Mouse (Mus musculus): Measurements from ENCODE around the gene Sft2d2. TPM values are rescaled to one million over a fixed set of nuclear protein-coding genes. Genes with fewer than 3 reads are reported as not detected.
A peak's percentile ranks its signal among the peaks of the same experiment; 100 is the strongest.

Sft2d2 gene
- polyA plus RNA-seq, 1 experiment from 2014 or later = 6.2 TPM

DNA sequence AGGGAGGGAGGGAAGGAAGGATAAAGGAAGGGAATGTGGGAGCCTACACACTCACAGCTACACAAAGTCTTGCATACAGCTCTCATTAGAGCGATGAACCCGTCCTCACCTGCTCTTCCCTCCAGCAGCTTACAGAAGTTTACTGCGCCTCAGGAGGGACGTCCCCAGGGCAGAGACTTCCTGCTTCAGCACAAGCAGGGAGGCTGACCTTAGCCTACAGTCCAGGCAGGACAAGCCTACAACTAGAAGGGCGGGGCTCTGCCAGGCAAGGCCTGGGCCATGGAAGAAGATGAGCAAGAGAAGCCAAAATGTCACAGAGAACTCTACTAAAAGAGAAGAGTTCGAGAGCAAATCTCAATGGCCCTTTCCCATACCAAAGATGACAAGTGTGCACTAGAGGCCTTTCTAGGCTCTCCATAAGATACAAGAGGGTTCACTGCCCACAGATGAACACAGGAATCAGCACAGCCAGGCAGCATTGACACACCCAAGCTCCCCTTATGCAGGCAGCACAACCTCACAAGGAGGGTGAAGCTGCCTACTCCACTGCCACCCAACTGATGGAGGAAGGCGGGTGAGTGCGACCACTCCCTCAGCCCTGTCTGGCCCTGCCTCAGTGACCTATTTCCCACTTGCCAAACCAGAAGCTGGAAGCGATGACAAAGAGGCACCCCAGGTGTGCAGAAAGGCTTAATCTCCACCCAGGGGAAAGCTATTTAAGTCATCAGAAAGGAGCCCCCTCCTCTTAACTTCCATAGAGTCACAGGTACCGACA lies 5.2 kb downstream of the Sft2d2 start:
- Histone ChIP-seq H3K27me3 (peaks cover 3% of the 10 kb centered on the region; the same call in 1 of the 2 replicates), H3K9ac (no peak overlapping the region), H3K4me3 (no peak overlapping the region), H3K9me3 (replicated peaks) (no peaks in the 10 kb centered on the region), H3K27ac (no peak overlapping the region), H3K36me3 (ENCODE audit: poor library complexity, severe bottlenecking) (no peaks in the 10 kb centered on the region), H3K4me1 (peaks cover 28% of the 10 kb centered on the region), H3K4me2 (no peak overlapping the region)
- WGBS = 73% methylated on average over 10 of the region's 10 CpGs
- no peak for ATAC-seq

- WGBS = 44% methylated on average over 5 of the region's 5 CpGs
- H3K27ac ChIP-seq = no peak overlapping the region
- peaks cover 25% of the 10 kb centered on the region for H3K4me1 ChIP-seq
- H3K27me3 ChIP-seq = no peaks in the 10 kb centered on the region
- H3K9ac ChIP-seq = no peak overlapping the region
- H3K4me3 ChIP-seq = no peak overlapping the region
- H3K4me2 ChIP-seq = no peak overlapping the region
- peak; percentile 52 for ATAC-seq
- H3K36me3 ChIP-seq (ENCODE audit: poor library complexity, severe bottlenecking) = no peaks in the 10 kb centered on the region
- H3K9me3 ChIP-seq (replicated peaks) = no peaks in the 10 kb centered on the region
Measured at GRCm38 (mm10) chr1:165187357-165187756, 6.9 kb downstream of the Sft2d2 start.

- Histone ChIP-seq H3K9me3 (replicated peaks) (no peaks in the 10 kb centered on the region), H3K9ac (no peak overlapping the region), H3K27me3 (no peaks in the 10 kb centered on the region), H3K27ac (no peak overlapping the region), H3K4me1 (peaks cover 20% of the 10 kb centered on the region), H3K4me2 (no peak overlapping the region), H3K4me3 (no peak overlapping the region), H3K36me3 (ENCODE audit: poor library complexity, severe bottlenecking) (no peaks in the 10 kb centered on the region)
- 79% methylated on average over 12 of the region's 12 CpGs for WGBS
- ATAC-seq = no peak
Measured at GRCm38 (mm10) chr1:165186491-165186890, 7.7 kb downstream of the Sft2d2 start.

DNA sequence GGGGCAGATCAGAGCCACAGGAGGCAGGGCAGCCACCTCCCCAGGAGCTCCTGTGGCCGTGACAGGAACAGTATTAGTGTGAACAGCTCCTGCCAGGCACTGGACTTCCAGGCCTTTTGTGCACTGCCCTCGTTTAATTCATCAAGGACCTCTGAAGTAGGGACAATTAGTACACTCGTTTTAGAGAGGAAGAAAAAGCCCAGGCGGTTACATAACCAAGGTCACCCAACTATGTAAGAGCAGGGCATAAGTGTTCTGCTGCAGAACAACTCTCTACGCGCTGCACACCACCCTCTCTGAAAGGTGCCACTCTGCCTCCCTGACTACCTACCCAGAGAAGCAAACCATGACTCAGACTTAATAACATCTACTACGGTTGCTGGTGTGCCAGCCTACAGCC lies 9.1 kb downstream of the Sft2d2 start:
- Histone ChIP-seq H3K36me3 (ENCODE audit: poor library complexity, severe bottlenecking) (no peaks in the 10 kb centered on the region), H3K4me3 (no peak overlapping the region), H3K4me2 (no peak overlapping the region), H3K9me3 (replicated peaks) (no peaks in the 10 kb centered on the region), H3K27me3 (no peaks in the 10 kb centered on the region), H3K9ac (no peak overlapping the region), H3K27ac (no peak overlapping the region), H3K4me1 (peaks cover 20% of the 10 kb centered on the region)
- ATAC-seq = no peak
- WGBS = 32% methylated on average over 7 of the region's 7 CpGs

DNA sequence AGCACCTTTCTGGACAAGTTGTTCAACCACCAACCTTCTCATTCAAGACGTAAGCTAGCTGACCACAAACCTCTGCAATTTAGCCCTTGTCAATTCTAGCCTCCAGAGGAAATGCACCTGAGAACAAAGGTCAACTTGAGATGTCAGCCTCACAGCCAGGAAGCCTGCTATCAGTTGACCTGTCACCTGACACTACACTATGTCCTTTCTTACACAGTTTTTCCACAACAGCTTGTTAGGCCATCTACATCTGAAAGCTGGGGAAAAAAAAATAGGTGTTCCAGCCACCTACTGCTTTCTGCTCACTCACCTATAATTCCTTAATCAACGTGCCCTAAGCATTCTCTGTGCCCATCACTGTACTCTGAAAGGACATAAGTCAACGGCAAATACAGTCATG lies 10.1 kb downstream of the Sft2d2 start:
- WGBS = 84% methylated on average over 3 of the region's 3 CpGs

DNA sequence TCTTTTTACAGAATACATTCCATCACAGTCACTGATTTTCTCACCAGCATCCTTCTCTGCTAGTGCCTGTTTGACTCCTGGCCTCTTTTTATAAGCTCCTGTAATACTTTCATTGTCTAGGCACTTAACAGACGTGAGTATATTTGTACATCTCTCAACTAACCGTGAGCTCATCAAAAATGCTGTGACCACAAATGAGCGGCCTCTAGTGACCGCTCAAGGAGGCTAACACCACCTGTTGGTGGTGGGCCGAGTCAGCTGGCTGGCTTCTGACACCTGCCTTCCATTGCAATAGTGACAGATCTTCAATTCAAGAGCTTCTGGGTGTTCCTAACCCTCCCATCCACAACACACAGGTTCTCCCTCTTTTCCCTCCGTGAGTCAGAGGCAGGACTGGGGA lies 10.8 kb downstream of the Sft2d2 start:
- H3K4me1 ChIP-seq = peaks cover 20% of the 10 kb centered on the region

More for the DNA sequence above, 10.1 kb downstream of the Sft2d2 start:
- H3K4me1 ChIP-seq = peaks cover 20% of the 10 kb centered on the region
- no peak overlapping the region for H3K4me3 ChIP-seq
- H3K4me2 ChIP-seq = no peak overlapping the region
- H3K36me3 ChIP-seq (ENCODE audit: poor library complexity, severe bottlenecking) = no peaks in the 10 kb centered on the region
- H3K27me3 ChIP-seq = no peaks in the 10 kb centered on the region
- ATAC-seq = no peak
- H3K9me3 ChIP-seq (replicated peaks) = no peaks in the 10 kb centered on the region
- H3K27ac ChIP-seq = no peak overlapping the region
- no peak overlapping the region for H3K9ac ChIP-seq

DNA sequence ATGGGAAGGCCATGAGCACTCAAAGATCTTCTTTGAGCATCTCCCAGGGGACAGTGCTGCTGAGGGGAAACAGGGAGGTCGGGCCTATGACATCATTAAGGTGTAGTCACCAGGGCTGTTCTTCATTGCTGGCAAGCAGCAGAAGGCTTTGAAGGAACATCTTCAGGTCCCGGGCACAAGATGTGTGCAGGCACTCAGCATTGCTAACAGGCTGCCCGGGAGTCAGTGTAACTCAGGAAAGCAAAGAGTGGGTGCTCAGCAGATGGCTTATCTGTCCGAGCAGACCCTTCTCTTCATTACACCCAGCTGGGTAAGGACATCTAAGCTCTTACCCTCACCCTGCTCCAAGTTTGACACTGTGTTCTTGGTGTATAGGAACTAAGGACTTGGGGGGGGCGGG lies 14.9 kb downstream of the Sft2d2 start:
- H3K9ac ChIP-seq = no peak overlapping the region
- H3K4me1 ChIP-seq = no peaks in the 10 kb centered on the region
- H3K9me3 ChIP-seq (replicated peaks) = no peaks in the 10 kb centered on the region
- ATAC-seq = no peak
- no peaks in the 10 kb centered on the region for H3K27me3 ChIP-seq
- H3K27ac ChIP-seq = no peak overlapping the region
- no peaks in the 10 kb centered on the region for H3K36me3 ChIP-seq (ENCODE audit: poor library complexity, severe bottlenecking)
- WGBS = 87% methylated on average over 5 of the region's 5 CpGs
- H3K4me2 ChIP-seq = no peak overlapping the region
- H3K4me3 ChIP-seq = no peak overlapping the region

More for the DNA sequence above, 10.8 kb downstream of the Sft2d2 start:
- Histone ChIP-seq H3K9me3 (replicated peaks) (no peaks in the 10 kb centered on the region), H3K27ac (no peak overlapping the region), H3K27me3 (no peaks in the 10 kb centered on the region), H3K4me3 (no peak overlapping the region), H3K9ac (no peak overlapping the region), H3K36me3 (ENCODE audit: poor library complexity, severe bottlenecking) (no peaks in the 10 kb centered on the region), H3K4me2 (no peak overlapping the region)
- 84% methylated on average over 6 of the region's 6 CpGs for WGBS
- ATAC-seq = no peak

GRCm38 (mm10) chr1:165178075-165178474 lies 16.2 kb downstream of the Sft2d2 start:
- Histone ChIP-seq H3K27ac (no peak overlapping the region), H3K4me2 (no peak overlapping the region), H3K27me3 (no peaks in the 10 kb centered on the region), H3K9me3 (replicated peaks) (no peaks in the 10 kb centered on the region), H3K4me1 (no peaks in the 10 kb centered on the region), H3K36me3 (ENCODE audit: poor library complexity, severe bottlenecking) (no peaks in the 10 kb centered on the region), H3K9ac (no peak overlapping the region), H3K4me3 (no peak overlapping the region)
- WGBS = 85% methylated on average over 6 of the region's 6 CpGs
- ATAC-seq = no peak

- whole genome bisulfite sequencing = 55% methylated on average over 9 of the region's 9 CpGs
- H3K4me1 ChIP-seq = no peaks in the 10 kb centered on the region
- no peak for ATAC-seq
- H3K27ac ChIP-seq = no peak overlapping the region
- no peaks in the 10 kb centered on the region for H3K27me3 ChIP-seq
- H3K4me2 ChIP-seq = no peak overlapping the region
- H3K9ac ChIP-seq = no peak overlapping the region
- H3K4me3 ChIP-seq = no peak overlapping the region
- no peaks in the 10 kb centered on the region for H3K36me3 ChIP-seq (ENCODE audit: poor library complexity, severe bottlenecking)
- no peaks in the 10 kb centered on the region for H3K9me3 ChIP-seq (replicated peaks)
Measured at GRCm38 (mm10) chr1:165174059-165174616, 20.1 kb downstream of the Sft2d2 start.

DNA sequence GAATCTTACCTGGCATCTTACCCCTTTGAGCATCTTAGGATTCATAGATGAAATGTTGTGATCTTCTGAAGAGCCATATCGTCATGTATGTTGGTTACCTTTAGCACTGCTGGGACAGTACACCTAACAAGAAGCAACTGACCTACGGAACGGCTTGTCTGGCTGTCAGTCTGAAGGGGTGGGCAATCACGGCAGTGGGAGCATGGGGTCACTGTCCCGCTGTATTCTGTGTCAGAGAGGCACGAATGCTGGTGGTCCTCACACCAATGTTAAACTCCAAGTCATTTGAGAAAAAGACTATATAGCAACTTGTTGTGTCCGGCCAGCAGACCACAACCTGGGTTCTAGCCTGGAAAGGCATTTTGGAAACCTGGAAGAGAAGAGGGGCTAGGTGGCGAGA lies 23.0 kb downstream of the Sft2d2 start:
- Histone ChIP-seq H3K4me1 (no peaks in the 10 kb centered on the region), H3K4me2 (no peak overlapping the region), H3K9ac (no peak overlapping the region), H3K9me3 (replicated peaks) (no peaks in the 10 kb centered on the region), H3K36me3 (ENCODE audit: poor library complexity, severe bottlenecking) (no peaks in the 10 kb centered on the region), H3K27me3 (no peaks in the 10 kb centered on the region), H3K27ac (no peak overlapping the region), H3K4me3 (no peak overlapping the region)
- WGBS = 80% methylated on average over 8 of the region's 8 CpGs
- no peak for ATAC-seq

DNA sequence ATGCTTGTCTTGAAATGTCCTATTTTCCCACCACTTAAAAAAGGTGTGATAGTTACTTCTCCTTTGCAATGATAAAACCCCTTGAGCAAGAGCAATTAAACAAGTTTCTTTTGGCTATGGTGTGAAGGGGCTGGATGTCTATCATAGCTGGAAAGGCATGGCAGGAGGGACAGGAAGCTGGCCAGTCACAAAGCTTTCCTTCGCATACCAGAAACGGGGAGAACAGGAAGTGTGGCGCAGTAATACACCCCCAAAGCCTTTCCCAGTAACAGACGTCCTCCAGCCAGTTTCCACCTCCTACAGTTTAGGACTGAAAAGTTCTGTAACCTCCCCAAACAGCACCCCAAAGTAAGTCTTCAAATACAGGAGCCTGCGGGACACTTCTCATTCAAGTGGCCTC lies 24.1 kb downstream of the Sft2d2 start:
- H3K27ac ChIP-seq = no peak overlapping the region
- no peak overlapping the region for H3K4me3 ChIP-seq
- no peaks in the 10 kb centered on the region for H3K36me3 ChIP-seq (ENCODE audit: poor library complexity, severe bottlenecking)
- no peaks in the 10 kb centered on the region for H3K4me1 ChIP-seq
- ATAC-seq = no peak
- H3K9me3 ChIP-seq (replicated peaks) = 0 out of 2 replicates have a peak, but pooled peaks cover 5% of the 10 kb centered on the region
- H3K27me3 ChIP-seq = no peaks in the 10 kb centered on the region
- no peak overlapping the region for H3K4me2 ChIP-seq
- H3K9ac ChIP-seq = no peak overlapping the region
- 87% methylated on average over 5 of the region's 5 CpGs for WGBS

DNA sequence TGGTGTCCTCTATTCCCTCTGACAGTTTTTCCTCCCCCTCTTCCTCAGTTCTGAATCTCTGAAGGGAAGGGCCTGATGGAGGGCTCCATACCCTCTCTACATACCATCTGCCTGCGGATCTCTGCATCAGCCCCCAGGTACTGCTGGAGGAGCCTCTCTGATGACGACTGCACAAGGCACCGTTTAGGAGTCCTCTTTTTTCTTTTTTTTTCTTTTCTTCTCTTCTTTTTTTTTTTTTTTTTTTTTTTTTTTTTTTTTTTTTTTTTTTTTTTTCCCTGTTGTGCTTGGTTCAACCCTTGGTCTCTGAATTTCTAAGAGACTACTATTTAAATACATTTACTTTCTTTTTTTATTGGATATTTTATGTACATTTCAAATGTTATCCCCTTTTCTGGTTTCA lies 24.8 kb downstream of the Sft2d2 start:
- H3K4me1 ChIP-seq = no peaks in the 10 kb centered on the region
- no peak overlapping the region for H3K9ac ChIP-seq
- no peak for ATAC-seq
- no peaks in the 10 kb centered on the region for H3K27me3 ChIP-seq
- no peak overlapping the region for H3K4me3 ChIP-seq
- 0 out of 2 replicates have a peak, but pooled peaks cover 5% of the 10 kb centered on the region for H3K9me3 ChIP-seq (replicated peaks)
- WGBS = 83% methylated on average over 3 of the region's 3 CpGs
- no peak overlapping the region for H3K27ac ChIP-seq
- no peak overlapping the region for H3K4me2 ChIP-seq
- no peaks in the 10 kb centered on the region for H3K36me3 ChIP-seq (ENCODE audit: poor library complexity, severe bottlenecking)
